8 mouse cellular contexts compared by ENCODE assay signal in genomic region chr11:96829403-96829812, GRCm38 (mm10). TPM values are rescaled to one million over a fixed set of nuclear protein-coding genes. Genes with fewer than 3 reads are reported as not detected.
DNase-seq lines count a peak whose midpoint lies in the region; ATAC-seq and TF ChIP-seq lines count a peak whose summit lies in the region.

No protein-coding gene starts in this region.

- peak overlapping the region; percentile 87 for H3K4me2 ChIP-seq in forebrain, embryonic 12.5 days
- H3K4me2 ChIP-seq in heart, postnatal 0 days (ENCODE audit: low read depth, low read length) = peak overlapping the region; percentile 97

- no peak; the same call in 1 of the 2 replicates for TF ChIP-seq EP300 in heart, postnatal 0 days (IDR thresholded peaks at IDR 0.05; ENCODE audit: low read depth)

- H3K27me3 ChIP-seq in E14TG2a.4 (ENCODE audit: insufficient read depth, low read length) = no peaks in the 10 kb centered on the region
- no peaks in the 10 kb centered on the region; the same call in 1 of the 2 replicates for H3K27me3 ChIP-seq in forebrain, embryonic 12.5 days
- H3K27me3 ChIP-seq in heart, postnatal 0 days (ENCODE audit: control insufficient read depth, insufficient read depth, low read length) = no peaks in the 10 kb centered on the region

- under 1% methylated on average over 33 of the region's 33 CpGs for WGBS in forebrain, embryonic 12.5 days
- WGBS in heart, postnatal 0 days = under 1% methylated on average over 32 of the region's 33 CpGs

- H3K4me1 ChIP-seq in E14TG2a.4 (replicated peaks; ENCODE audit: low read depth, low read length) = peaks cover 74% of the 10 kb centered on the region
- peaks cover 52% of the 10 kb centered on the region for H3K4me1 ChIP-seq in forebrain, embryonic 12.5 days
- peaks cover 40% of the 10 kb centered on the region for H3K4me1 ChIP-seq in heart, postnatal 0 days (ENCODE audit: control insufficient read depth, insufficient read depth)

- peak; percentile 94 for DNase-seq in adrenal gland, postnatal 25 days
- DNase-seq in heart, postnatal 0 days (ENCODE audit: low spot score) = peak; percentile 92
- peak; percentile 92 for DNase-seq in kidney, postnatal 36 days
- DNase-seq in lung, postnatal 10 days = peak; percentile 95
- peak; percentile 75 for DNase-seq in ovary, postnatal 10 days (ENCODE audit: low spot score)
- peak; percentile 75 to 78 for DNase-seq in thymus, postnatal 36 days

- no peak for TF ChIP-seq CTCF in E14TG2a.4 (conservative IDR thresholded peaks at IDR 0.05; ENCODE audit: low read length)
- TF ChIP-seq CTCF in heart, postnatal 0 days (IDR thresholded peaks at IDR 0.05; ENCODE audit: low read depth) = 0 out of 2 replicates have a peak, but pooled peaks have one; percentile 3

- H3K4me3 ChIP-seq in E14TG2a.4 (replicated peaks; ENCODE audit: low read length) = peak overlapping the region; percentile 95
- peak overlapping the region; percentile 87 for H3K4me3 ChIP-seq in forebrain, embryonic 12.5 days (replicated peaks)
- peak overlapping the region; percentile 91 for H3K4me3 ChIP-seq in heart, postnatal 0 days (ENCODE audit: low read depth, low read length)

- peak; percentile 42 for ATAC-seq in forebrain, embryonic 12.5 days (ENCODE audit: low FRiP score)
- ATAC-seq in heart, postnatal 0 days (ENCODE audit: insufficient read depth, low read depth) = peak; percentile 79

- H3K9ac ChIP-seq in forebrain, embryonic 12.5 days = peak overlapping the region; percentile 88
- H3K9ac ChIP-seq in heart, postnatal 0 days (replicated peaks; ENCODE audit: low read depth, low read length) = peak overlapping the region; percentile 88

- H3K27ac ChIP-seq in forebrain, embryonic 12.5 days = peak overlapping the region; percentile 95
- H3K27ac ChIP-seq in heart, postnatal 0 days (ENCODE audit: low read depth) = peak overlapping the region; percentile 99

- H3K9me3 ChIP-seq in E14TG2a.4 (ENCODE audit: low read length) = no peaks in the 10 kb centered on the region
- no peaks in the 10 kb centered on the region for H3K9me3 ChIP-seq in forebrain, embryonic 12.5 days
- no peaks in the 10 kb centered on the region for H3K9me3 ChIP-seq in heart, postnatal 0 days (replicated peaks; ENCODE audit: control insufficient read depth, low read length)

- peaks cover 37% of the 10 kb centered on the region for H3K36me3 ChIP-seq in E14TG2a.4 (ENCODE audit: insufficient read depth, low read length)
- peaks cover 20% of the 10 kb centered on the region for H3K36me3 ChIP-seq in forebrain, embryonic 12.5 days (replicated peaks)
- 0 out of 2 replicates have a peak, but pooled peaks cover 4% of the 10 kb centered on the region for H3K36me3 ChIP-seq in heart, postnatal 0 days (replicated peaks; ENCODE audit: control insufficient read depth, insufficient read depth, low read length)

RNA-seq across cellular contexts. Expression of gene Nfe2l1, which starts 0.4 kb away (rescaled TPM):
- total RNA-seq in adrenal gland, postnatal 25 days (2021) = 492 and 601 TPM in 2 replicates
- 72.8 and 76.0 TPM in 2 replicates for polyA plus RNA-seq in forebrain, embryonic 12.5 days (2016; fragmentation: Nextera tagmentation; extraction: Ambion mirVana)
- total RNA-seq in heart, postnatal 0 days (2014; rRNA removed; ENCODE audit: low replicate concordance) = 98.8 and 99.1 TPM in 2 replicates
- polyA plus RNA-seq in heart, postnatal 0 days (2015; fragmentation: Nextera tagmentation; extraction: Ambion mirVana) = 81.2 and 83.5 TPM in 2 replicates

RNA-seq across cellular contexts. Expression of gene Copz2, which starts 20.3 kb away (rescaled TPM):
- total RNA-seq in adrenal gland, postnatal 25 days (2021) = 58.0 and 59.0 TPM in 2 replicates
- polyA plus RNA-seq in forebrain, embryonic 12.5 days (2016; fragmentation: Nextera tagmentation; extraction: Ambion mirVana) = 22.9 and 27.8 TPM in 2 replicates
- total RNA-seq in heart, postnatal 0 days (2014; rRNA removed; ENCODE audit: low replicate concordance) = 45.8 and 54.7 TPM in 2 replicates
- polyA plus RNA-seq in heart, postnatal 0 days (2015; fragmentation: Nextera tagmentation; extraction: Ambion mirVana) = 119 and 123 TPM in 2 replicates

RNA-seq across cellular contexts. Expression of gene Cbx1, which starts 40.5 kb away (rescaled TPM):
- 78.9 and 98.0 TPM in 2 replicates for total RNA-seq in adrenal gland, postnatal 25 days (2021)
- polyA plus RNA-seq in forebrain, embryonic 12.5 days (2016; fragmentation: Nextera tagmentation; extraction: Ambion mirVana) = 168 and 172 TPM in 2 replicates
- total RNA-seq in heart, postnatal 0 days (2014; rRNA removed; ENCODE audit: low replicate concordance) = 9.9 and 24.9 TPM in 2 replicates
- 35.6 and 42.0 TPM in 2 replicates for polyA plus RNA-seq in heart, postnatal 0 days (2015; fragmentation: Nextera tagmentation; extraction: Ambion mirVana)

RNA-seq across cellular contexts. Expression of gene Snx11, which starts 52.0 kb away (rescaled TPM):
- 32.1 and 34.6 TPM in 2 replicates for total RNA-seq in adrenal gland, postnatal 25 days (2021)
- 31.0 and 40.3 TPM in 2 replicates for polyA plus RNA-seq in forebrain, embryonic 12.5 days (2016; fragmentation: Nextera tagmentation; extraction: Ambion mirVana)
- 14.4 and 14.8 TPM in 2 replicates for total RNA-seq in heart, postnatal 0 days (2014; rRNA removed; ENCODE audit: low replicate concordance)
- 9.0 and 10.2 TPM in 2 replicates for polyA plus RNA-seq in heart, postnatal 0 days (2015; fragmentation: Nextera tagmentation; extraction: Ambion mirVana)

Comparison
In these comparisons a context has a peak if more than half of its experiments do, and no peak if none do; other contexts are left out.
1. Peak in every context shown above with its lines: DNase-seq, ATAC-seq, H3K4me3 ChIP-seq and H3K27ac ChIP-seq.